Comparison of ENCODE assay signal across 8 mouse cellular contexts in the genomic region with DNA sequence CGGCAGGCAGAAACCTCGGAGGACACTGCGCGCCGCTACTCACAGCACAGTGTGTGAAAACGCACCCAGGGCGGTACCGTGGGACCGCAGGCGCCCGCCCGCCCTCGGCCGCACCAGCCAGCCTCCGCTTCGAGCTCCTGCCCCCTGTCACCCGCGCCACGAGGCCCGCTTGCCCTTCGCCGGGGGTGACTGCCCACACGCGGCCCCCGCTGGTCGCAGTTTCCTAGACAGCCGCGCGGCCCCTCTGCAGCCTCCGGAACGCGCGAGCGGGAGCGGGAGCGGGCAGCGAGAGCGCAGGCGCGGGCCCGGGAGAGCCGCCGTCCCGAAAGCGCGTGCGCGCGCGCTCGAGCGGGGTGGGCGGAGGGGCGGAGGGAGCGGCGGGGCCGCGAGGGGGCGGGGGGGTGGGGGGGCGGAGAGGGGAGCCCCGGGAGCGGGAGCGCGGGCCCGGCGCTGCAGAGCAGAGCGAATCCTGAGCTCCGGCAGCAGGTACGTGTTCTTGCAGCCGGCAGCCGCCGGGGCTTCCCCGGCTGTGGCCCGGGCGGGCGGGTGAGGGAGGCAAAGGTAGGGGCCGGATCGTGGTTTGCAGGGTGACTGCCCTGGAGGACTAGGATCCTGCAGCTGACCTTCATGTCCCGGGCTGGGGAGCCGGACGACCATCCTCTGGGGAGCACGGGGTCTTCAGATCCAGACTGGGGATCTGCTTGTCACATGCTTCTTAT. TPM values are rescaled to one million over a fixed set of nuclear protein-coding genes. Genes with fewer than 3 reads are reported as not detected.
DNase-seq lines count a peak whose midpoint lies in the region; ATAC-seq and TF ChIP-seq lines count a peak whose summit lies in the region.

Nrg4 (minus strand) TSS at position 330 of the 719 bp plus-strand sequence.
Tmem266 (plus strand) TSS at position 399 of the 719 bp plus-strand sequence.

- peak within 1 kb of the TSS; percentile 71; the same call in 1 of the 2 replicates for H3K27ac ChIP-seq in forebrain, embryonic 14.5 days (ENCODE audit: low read depth, low read length)
- peak within 1 kb of the TSS; percentile 93 for H3K27ac ChIP-seq in layer of hippocampus, adult 2 months
- H3K27ac ChIP-seq in lung, embryonic 14.5 days (ENCODE audit: low read depth): no peak within 1 kb of the TSS
- no peak within 1 kb of the TSS for H3K27ac ChIP-seq in thymus, adult 2 months (ENCODE audit: control insufficient read depth, insufficient read depth, low read length)

- under 1% methylated on average over 68 of the region's 82 CpGs for WGBS in forebrain, embryonic 14.5 days
- under 1% methylated on average over 59 of the region's 82 CpGs for WGBS in lung, embryonic 14.5 days
- WGBS in thymus, adult 2 months: under 1% methylated on average over 73 of the region's 82 CpGs

- H3K36me3 ChIP-seq in forebrain, embryonic 14.5 days (ENCODE audit: control insufficient read depth, insufficient read depth, low read length): no peaks in the 10 kb centered on the region
- H3K36me3 ChIP-seq in lung, embryonic 14.5 days (ENCODE audit: insufficient read depth): no peaks in the 10 kb centered on the region
- H3K36me3 ChIP-seq in thymus, adult 2 months (ENCODE audit: control insufficient read depth, insufficient read depth, low read length): no peaks in the 10 kb centered on the region

- no peak for TF ChIP-seq CTCF in layer of hippocampus, adult 2 months (conservative IDR thresholded peaks at IDR 0.05)
- no peak for TF ChIP-seq CTCF in lung, embryonic 14.5 days (IDR thresholded peaks at IDR 0.05; ENCODE audit: low read depth)
- no peak for TF ChIP-seq CTCF in thymus, adult 2 months (IDR thresholded peaks at IDR 0.05; ENCODE audit: borderline replicate concordance, control insufficient read depth, extremely low read depth, insufficient read depth, low read length, poor library complexity)

- intact Hi-C loops in heart, postnatal 14 days (cut with DNase I): loop anchor here (5.0 kb wide), 1 partner anchor 66 kb away; no protein-coding TSS in a partner anchor

- peak; percentile 70 for DNase-seq in brain, embryonic 18.5 days (ENCODE audit: low read depth, low spot score)
- peak; percentile 90 for DNase-seq in forebrain, embryonic 14.5 days (ENCODE audit: low spot score)
- peak; percentile 83 to 87 for DNase-seq in heart, postnatal 14 days
- DNase-seq in layer of hippocampus, adult 2 months (ENCODE audit: low spot score in 2 of 2): peak; percentile 64 to 77
- peak; percentile 88 for DNase-seq in lung, embryonic 14.5 days
- DNase-seq in ovary, adult 18-20 months (ENCODE audit: low spot score): peak; percentile 64
- DNase-seq in thymus, adult 2 months: peak; percentile 76

- peak within 1 kb of the TSS; percentile 72 for H3K4me3 ChIP-seq in forebrain, embryonic 14.5 days (ENCODE audit: low read depth, low read length)
- peak within 1 kb of the TSS; percentile 86 for H3K4me3 ChIP-seq in layer of hippocampus, adult 2 months
- peak within 1 kb of the TSS; percentile 64 for H3K4me3 ChIP-seq in lung, embryonic 14.5 days (ENCODE audit: low read depth, low read length)
- peak within 1 kb of the TSS; percentile 63 for H3K4me3 ChIP-seq in thymus, adult 2 months (ENCODE audit: control insufficient read depth, insufficient read depth, low read length)

- peak; percentile 60 for ATAC-seq in CD4-positive, CD25-positive, alpha-beta regulatory T cell, adult 4 months
- peak; percentile 90 for ATAC-seq in forebrain, embryonic 14.5 days
- peak; percentile 92 for ATAC-seq in lung, embryonic 14.5 days (ENCODE audit: insufficient read depth)

- H3K4me2 ChIP-seq in forebrain, embryonic 14.5 days (ENCODE audit: low read length): peak within 1 kb of the TSS; percentile 72
- peak within 1 kb of the TSS; percentile 84 for H3K4me2 ChIP-seq in lung, embryonic 14.5 days

- no peaks in the 10 kb centered on the region for H3K9me3 ChIP-seq in forebrain, embryonic 14.5 days (replicated peaks; ENCODE audit: control insufficient read depth, low read length)
- no peaks in the 10 kb centered on the region for H3K9me3 ChIP-seq in lung, embryonic 14.5 days (ENCODE audit: low read depth, low read length)

- 0 out of 2 replicates have a peak, but pooled peaks cover 5% of the 10 kb centered on the region for H3K4me1 ChIP-seq in forebrain, embryonic 14.5 days (ENCODE audit: control insufficient read depth, insufficient read depth, low read length)
- no peaks in the 10 kb centered on the region for H3K4me1 ChIP-seq in lung, embryonic 14.5 days (ENCODE audit: insufficient read depth)
- peaks cover 8% of the 10 kb centered on the region for H3K4me1 ChIP-seq in thymus, adult 2 months (replicated peaks; ENCODE audit: control insufficient read depth, insufficient read depth, low read length)

- H3K9ac ChIP-seq in forebrain, embryonic 14.5 days (ENCODE audit: low read length): peak within 1 kb of the TSS; percentile 79
- peak within 1 kb of the TSS; percentile 60 for H3K9ac ChIP-seq in lung, embryonic 14.5 days

- 0 out of 2 replicates have a peak, but pooled peaks cover 7% of the 10 kb centered on the region for H3K27me3 ChIP-seq in forebrain, embryonic 14.5 days (replicated peaks; ENCODE audit: control insufficient read depth, insufficient read depth, low read length)
- peaks cover 33% of the 10 kb centered on the region for H3K27me3 ChIP-seq in lung, embryonic 14.5 days (ENCODE audit: insufficient read depth, low read length)
- peaks cover 16% of the 10 kb centered on the region for H3K27me3 ChIP-seq in thymus, adult 2 months (ENCODE audit: control insufficient read depth, insufficient read depth, low read length)

- TF ChIP-seq POLR2A in thymus, adult 2 months (IDR thresholded peaks at IDR 0.05; ENCODE audit: control insufficient read depth, extremely low read depth, insufficient read depth, low read length, poor library complexity): no peak

RNA-seq across cellular contexts. Expression of gene Nrg4, which starts in this region (rescaled TPM):
- 1 to 10 TPM; 4.4 to 5.0 TPM for polyA plus RNA-seq in CD4-positive, CD25-positive, alpha-beta regulatory T cell, adult 4 months (2017; shearing (Covaris generic))
- polyA plus RNA-seq in forebrain, embryonic 14.5 days (2014; fragmentation: Nextera tagmentation; extraction: Ambion mirVana): 0.69 and 0.72 TPM in 2 replicates
- total RNA-seq in heart, postnatal 14 days (2021): 1 to 10 TPM in 1 of 2 experiments, under 1 TPM in 1; 0.49 to 2.0 TPM
- total RNA-seq in layer of hippocampus, adult 2 months (2021): 1 to 10 TPM in 1 of 2 experiments, under 1 TPM in 1; 0.97 to 1.3 TPM
- polyA plus RNA-seq in lung, embryonic 14.5 days (2014; fragmentation: Nextera tagmentation; extraction: Ambion mirVana): 1.3 and 1.4 TPM in 2 replicates
- polyA plus RNA-seq in thymus, adult 2 months (2012; rRNA removed): 6.3 and 7.3 TPM in 2 replicates

RNA-seq across cellular contexts. Expression of gene Tmem266, which starts in this region (rescaled TPM):
- not detected for polyA plus RNA-seq in CD4-positive, CD25-positive, alpha-beta regulatory T cell, adult 4 months (2017; shearing (Covaris generic))
- 0.90 and 0.94 TPM in 2 replicates for polyA plus RNA-seq in forebrain, embryonic 14.5 days (2014; fragmentation: Nextera tagmentation; extraction: Ambion mirVana)
- total RNA-seq in heart, postnatal 14 days (2021): 1 to 10 TPM; 1.1 to 1.2 TPM
- 1 to 10 TPM; 5.8 to 6.1 TPM for total RNA-seq in layer of hippocampus, adult 2 months (2021)
- polyA plus RNA-seq in lung, embryonic 14.5 days (2014; fragmentation: Nextera tagmentation; extraction: Ambion mirVana): 0.20 and 0.29 TPM in 2 replicates
- 0.56 and 1.00 TPM in 2 replicates for polyA plus RNA-seq in thymus, adult 2 months (2012; rRNA removed)

Comparison
In these comparisons a context has a peak if more than half of its experiments do, and no peak if none do; other contexts are left out.
1. Peak in DNase-seq, ATAC-seq, H3K4me3 ChIP-seq, H3K27ac ChIP-seq, H3K9ac ChIP-seq and H3K4me2 ChIP-seq in forebrain, embryonic 14.5 days; RNA of the genes that start here not detected or under 1 TPM.